Mouse (Mus musculus) embryonic facial prominence, embryonic 12.5 days (tissue): ENCODE measurements around the gene Arl14. TPM values are rescaled to one million over a fixed set of nuclear protein-coding genes. Genes with fewer than 3 reads are reported as not detected.

Experiments used
- ATAC-seq: fragments of 200-750 bp; cut with Nextera tagmentation; 2 replicates; pipeline ENCODE4 v1.8.0; 2017; ENCODE audit not compliant: insufficient number of reproducible peaks, insufficient read depth, low FRiP score, low TSS enrichment
- H3K27ac ChIP-seq: fragments of 300-500 bp; sonication (generic); 2 replicates; pipeline ENCODE4 v1.5.1; 2016; ENCODE audit warnings: mild to moderate bottlenecking
- H3K27me3 ChIP-seq: fragments of 300-500 bp; sonication (generic); 2 replicates; pipeline ENCODE4 v1.6.1; 2016; ENCODE audit warnings: mild to moderate bottlenecking, moderate library complexity
- H3K36me3 ChIP-seq: fragments of 300-500 bp; sonication (generic); 2 replicates; pipeline ENCODE4 v1.6.1; 2016; ENCODE audit warnings: mild to moderate bottlenecking
- H3K4me1 ChIP-seq: fragments of 300-500 bp; sonication (generic); 2 replicates; pipeline ENCODE4 v1.6.1; 2016
- H3K4me2 ChIP-seq: fragments of 300-500 bp; sonication (generic); replicated peaks from 2 replicates; pipeline ENCODE4 v1.6.1; 2016; ENCODE audit warnings: mild to moderate bottlenecking, moderate library complexity
- H3K4me3 ChIP-seq: fragments of 300-500 bp; sonication (generic); 2 replicates; pipeline ENCODE4 v1.5.1; 2016; ENCODE audit warnings: mild to moderate bottlenecking
- H3K9ac ChIP-seq: fragments of 300-500 bp; sonication (generic); 2 replicates; pipeline ENCODE4 v1.6.1; 2016; ENCODE audit warnings: mild to moderate bottlenecking, moderate library complexity
- H3K9me3 ChIP-seq: fragments of 300-500 bp; sonication (generic); 2 replicates; pipeline ENCODE4 v1.6.1; 2016; ENCODE audit warnings: mild to moderate bottlenecking, moderate library complexity
- WGBS: fragments of 180-500 bp; shearing (Covaris S2); methylation state at CpG from one replicate; pipeline ENCODE4 v1.1.7; 2016; 5-methylcytosine and 5-hydroxymethylcytosine counted together
- polyA plus RNA-seq: library from polyadenylated mRNA; unstranded; fragments of >200 nt; fragmentation: Nextera tagmentation; extraction: Ambion mirVana; gene quantifications from 2 replicates; pipeline ENCODE4 v1.2.1, GENCODE M21; 2016

The Arl14 gene
- polyA plus RNA-seq, 1 experiment from 2014 or later, result not detected

DNA sequence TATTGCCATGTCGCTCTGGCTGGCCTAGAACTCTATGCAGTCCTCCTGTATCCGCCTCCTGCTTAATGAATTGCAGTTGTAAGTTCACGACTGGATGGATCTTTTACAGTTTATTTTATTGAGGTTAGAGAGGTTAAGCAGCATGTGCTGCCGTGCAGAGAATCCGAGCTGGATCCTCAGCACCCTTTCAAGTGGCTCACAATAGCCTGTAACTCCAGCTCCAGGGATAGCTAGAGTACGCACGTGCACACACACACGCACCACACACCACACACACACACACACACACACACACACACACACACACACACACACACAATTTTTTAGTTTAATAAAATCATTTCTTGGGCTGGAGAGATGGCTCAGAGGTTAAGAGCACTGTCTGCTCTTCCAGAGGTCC, 27.0 kb upstream of the Arl14 start:
- Histone ChIP-seq H3K4me3 (no peak overlapping the region), H3K27me3 (no peaks in the 10 kb centered on the region), H3K4me1 (peaks cover 3% of the 10 kb centered on the region; the same call in 1 of the 2 replicates), H3K4me2 (no peak overlapping the region), H3K9ac (no peak overlapping the region), H3K9me3 (no peaks in the 10 kb centered on the region), H3K27ac (no peak overlapping the region), H3K36me3 (no peaks in the 10 kb centered on the region)
- WGBS, result 42% methylated on average over 8 of the region's 8 CpGs
- ATAC-seq, result no peak

GRCm38 (mm10) chr3:69198098-69198497, 24.1 kb upstream of the Arl14 start:
- WGBS, result 73% methylated on average over 2 of the region's 2 CpGs
- Histone ChIP-seq H3K36me3 (no peaks in the 10 kb centered on the region), H3K4me1 (peaks cover 3% of the 10 kb centered on the region; the same call in 1 of the 2 replicates), H3K4me2 (no peak overlapping the region), H3K9ac (no peak overlapping the region), H3K27me3 (no peaks in the 10 kb centered on the region), H3K4me3 (no peak overlapping the region), H3K27ac (no peak overlapping the region), H3K9me3 (no peaks in the 10 kb centered on the region)
- no peak for ATAC-seq

DNA sequence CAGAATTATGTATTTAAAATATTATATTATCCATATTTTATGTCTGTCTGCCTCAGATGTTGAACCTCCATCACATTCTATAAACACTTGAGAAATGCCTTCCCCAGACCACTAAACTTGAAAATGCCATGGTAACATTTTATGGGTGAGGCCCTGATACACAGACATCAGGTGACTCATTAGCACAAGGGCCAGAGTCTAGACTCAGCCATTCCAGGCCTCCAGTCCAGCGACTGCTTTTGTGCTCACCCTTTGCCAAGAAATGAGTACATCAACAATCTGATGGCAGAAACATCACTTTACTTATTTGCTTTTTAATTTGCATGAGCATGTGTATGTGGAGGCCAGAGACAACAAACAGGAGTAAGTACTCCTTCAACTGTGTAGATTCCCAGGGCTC, 22.0 kb upstream of the Arl14 start:
- Histone ChIP-seq H3K27me3 (no peaks in the 10 kb centered on the region), H3K9ac (no peak overlapping the region), H3K4me2 (no peak overlapping the region), H3K27ac (no peak overlapping the region), H3K4me3 (no peak overlapping the region), H3K4me1 (no peaks in the 10 kb centered on the region), H3K9me3 (no peaks in the 10 kb centered on the region), H3K36me3 (no peaks in the 10 kb centered on the region)
- ATAC-seq, result no peak
- 73% methylated on average over 1 of the region's 1 CpGs for WGBS

DNA sequence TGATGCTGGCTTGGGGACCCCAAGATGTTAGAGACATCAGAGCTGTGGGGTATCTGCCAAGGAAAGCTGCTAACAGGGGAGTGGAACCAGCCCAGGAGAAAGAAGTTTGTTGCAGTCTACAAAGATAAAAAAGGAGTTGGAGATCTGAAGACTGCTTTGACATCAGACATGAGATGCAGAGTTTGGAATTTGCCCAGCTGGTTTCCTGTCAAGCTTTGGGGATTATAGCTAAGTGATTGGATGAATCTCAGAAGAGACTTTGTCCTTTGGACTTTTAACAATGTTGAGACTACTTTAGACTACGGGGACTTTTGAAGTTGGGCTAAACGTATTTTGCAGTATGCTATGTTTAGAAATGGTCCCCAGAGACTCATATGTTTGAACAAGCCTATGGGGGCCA, 21.0 kb upstream of the Arl14 start:
- WGBS, result 67% methylated on average over 2 of the region's 2 CpGs
- no peak for ATAC-seq

DNA sequence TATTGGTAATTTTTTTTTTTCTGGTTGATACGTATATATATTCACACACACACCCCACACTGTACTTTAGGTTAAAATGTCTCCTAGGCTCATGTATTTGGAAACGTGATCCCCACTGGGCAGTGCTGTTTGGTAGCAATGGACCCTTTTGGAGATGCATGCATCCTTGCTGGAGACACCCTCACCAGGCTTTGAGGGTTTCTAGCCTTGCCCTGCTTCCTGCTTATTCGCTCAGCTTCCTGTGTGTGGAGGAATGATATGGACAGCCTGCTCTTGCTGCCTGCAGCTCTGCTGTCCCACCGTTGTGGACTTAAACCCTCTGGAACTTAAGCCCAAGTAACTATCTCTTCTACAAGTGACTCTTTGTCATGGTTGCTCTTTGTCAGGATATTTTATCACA, 19.3 kb upstream of the Arl14 start:
- Histone ChIP-seq H3K4me2 (no peak overlapping the region), H3K4me1 (no peaks in the 10 kb centered on the region), H3K4me3 (no peak overlapping the region), H3K27me3 (no peaks in the 10 kb centered on the region), H3K9me3 (no peaks in the 10 kb centered on the region), H3K9ac (no peak overlapping the region), H3K27ac (no peak overlapping the region), H3K36me3 (no peaks in the 10 kb centered on the region)
- no peak for ATAC-seq
- WGBS, result 66% methylated on average over 4 of the region's 4 CpGs

More for the DNA sequence above, 21.0 kb upstream of the Arl14 start:
- Histone ChIP-seq H3K4me2 (no peak overlapping the region), H3K9ac (no peak overlapping the region), H3K4me3 (no peak overlapping the region), H3K27ac (no peak overlapping the region), H3K4me1 (no peaks in the 10 kb centered on the region), H3K27me3 (no peaks in the 10 kb centered on the region), H3K9me3 (no peaks in the 10 kb centered on the region), H3K36me3 (no peaks in the 10 kb centered on the region)

GRCm38 (mm10) chr3:69205266-69206054, 16.8 kb upstream of the Arl14 start:
- H3K9ac ChIP-seq, result no peak overlapping the region
- no peaks in the 10 kb centered on the region for H3K27me3 ChIP-seq
- H3K9me3 ChIP-seq, result no peaks in the 10 kb centered on the region
- H3K27ac ChIP-seq, result no peak overlapping the region
- whole genome bisulfite sequencing, result 61% methylated on average over 7 of the region's 7 CpGs
- H3K4me3 ChIP-seq, result no peak overlapping the region
- no peak for ATAC-seq
- no peaks in the 10 kb centered on the region for H3K36me3 ChIP-seq
- no peak overlapping the region for H3K4me2 ChIP-seq
- H3K4me1 ChIP-seq, result no peaks in the 10 kb centered on the region

DNA sequence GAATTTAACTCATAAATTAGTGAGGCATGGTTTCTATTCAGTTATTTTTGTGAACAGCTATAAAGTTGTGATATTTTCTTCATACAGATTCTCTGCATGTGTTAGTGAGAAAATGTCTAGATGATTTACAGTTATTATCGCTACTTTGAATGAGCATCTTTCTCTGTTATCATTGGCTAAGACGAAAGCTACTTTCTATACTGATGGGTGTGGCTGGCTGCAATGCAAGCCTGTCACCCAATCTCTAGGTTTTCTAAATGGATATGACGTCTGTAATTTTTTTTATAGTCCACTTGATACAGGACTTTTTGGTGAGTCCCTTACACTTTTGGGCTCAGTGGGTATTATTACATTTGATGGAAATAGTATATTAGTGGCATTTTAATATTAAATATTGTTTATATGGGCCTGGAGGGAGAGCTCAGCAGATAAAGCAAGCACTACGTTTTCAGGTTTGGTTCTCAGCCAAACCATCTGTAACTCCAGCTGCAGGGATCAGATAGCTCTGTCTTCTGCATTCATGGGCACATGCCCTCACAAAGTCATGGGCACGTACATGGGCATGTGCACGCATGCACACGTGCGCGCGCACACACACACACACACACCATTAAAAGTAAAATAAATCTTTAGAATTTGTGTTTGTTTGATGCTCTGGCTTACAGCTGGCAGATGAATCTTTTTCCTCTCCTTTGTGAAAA, 15.9 kb upstream of the Arl14 start:
- Histone ChIP-seq H3K36me3 (no peaks in the 10 kb centered on the region), H3K27me3 (no peaks in the 10 kb centered on the region), H3K4me1 (no peaks in the 10 kb centered on the region), H3K9me3 (no peaks in the 10 kb centered on the region), H3K27ac (no peak overlapping the region), H3K9ac (no peak overlapping the region), H3K4me3 (no peak overlapping the region), H3K4me2 (no peak overlapping the region)
- WGBS, result 86% methylated on average over 10 of the region's 10 CpGs
- ATAC-seq, result no peak

- Histone ChIP-seq H3K27ac (no peak overlapping the region), H3K4me1 (no peaks in the 10 kb centered on the region), H3K9me3 (no peaks in the 10 kb centered on the region), H3K4me2 (no peak overlapping the region), H3K4me3 (no peak overlapping the region), H3K9ac (no peak overlapping the region), H3K36me3 (no peaks in the 10 kb centered on the region), H3K27me3 (no peaks in the 10 kb centered on the region)
- WGBS, result 72% methylated on average over 12 of the region's 12 CpGs
- ATAC-seq, result no peak
These were observed 13.5 kb upstream of the Arl14 start for GRCm38 (mm10) chr3:69208441-69209309.

- H3K9me3 ChIP-seq, result no peaks in the 10 kb centered on the region
- no peaks in the 10 kb centered on the region for H3K27me3 ChIP-seq
- H3K9ac ChIP-seq, result no peak overlapping the region
- ATAC-seq, result no peak
- no peak overlapping the region for H3K4me3 ChIP-seq
- no peak overlapping the region for H3K4me2 ChIP-seq
- H3K4me1 ChIP-seq, result no peaks in the 10 kb centered on the region
- no peaks in the 10 kb centered on the region for H3K36me3 ChIP-seq
- WGBS, result 81% methylated on average over 2 of the region's 2 CpGs
- no peak overlapping the region for H3K27ac ChIP-seq
These were observed 10.0 kb upstream of the Arl14 start for GRCm38 (mm10) chr3:69212246-69212645.

- 90% methylated on average over 5 of the region's 5 CpGs for WGBS
- ATAC-seq, result no peak
These were observed 8.8 kb upstream of the Arl14 start for GRCm38 (mm10) chr3:69213465-69213864.

GRCm38 (mm10) chr3:69214566-69214965, 7.7 kb upstream of the Arl14 start:
- Histone ChIP-seq H3K4me1 (no peaks in the 10 kb centered on the region), H3K27me3 (no peaks in the 10 kb centered on the region), H3K9ac (no peak overlapping the region), H3K36me3 (no peaks in the 10 kb centered on the region), H3K4me3 (no peak overlapping the region), H3K9me3 (no peaks in the 10 kb centered on the region), H3K4me2 (no peak overlapping the region), H3K27ac (no peak overlapping the region)
- ATAC-seq, result no peak
- WGBS, result 84% methylated on average over 5 of the region's 5 CpGs

More at GRCm38 (mm10) chr3:69213465-69213864, 8.8 kb upstream of the Arl14 start:
- H3K4me1 ChIP-seq, result no peaks in the 10 kb centered on the region
- H3K9me3 ChIP-seq, result no peaks in the 10 kb centered on the region
- H3K9ac ChIP-seq, result no peak overlapping the region
- no peak overlapping the region for H3K4me2 ChIP-seq
- H3K27me3 ChIP-seq, result no peaks in the 10 kb centered on the region
- H3K27ac ChIP-seq, result no peak overlapping the region
- H3K4me3 ChIP-seq, result no peak overlapping the region
- H3K36me3 ChIP-seq, result no peaks in the 10 kb centered on the region
